Mouse (Mus musculus): ENCODE measurements around the gene Elmo1. TPM values are rescaled to one million over a fixed set of nuclear protein-coding genes. Genes with fewer than 3 reads are reported as not detected.
A peak's percentile ranks its signal among the peaks of the same experiment; 100 is the strongest.

Elmo1 gene
- polyA plus RNA-seq, 1 experiment from 2014 or later = 24.3 TPM

- Histone ChIP-seq H3K9ac (no peak overlapping the region), H3K4me1 (no peaks in the 10 kb centered on the region), H3K9me3 (replicated peaks) (no peaks in the 10 kb centered on the region), H3K4me2 (no peak overlapping the region), H3K27me3 (no peaks in the 10 kb centered on the region), H3K4me3 (no peak overlapping the region), H3K36me3 (ENCODE audit: poor library complexity, severe bottlenecking) (no peaks in the 10 kb centered on the region), H3K27ac (no peak overlapping the region)
- WGBS = 95% methylated on average over 4 of the region's 4 CpGs
- no peak for ATAC-seq
Measured at GRCm38 (mm10) chr13:20398311-20398710, 307.9 kb downstream of the Elmo1 start.

- 25% methylated on average over 3 of the region's 3 CpGs for WGBS
- H3K9me3 ChIP-seq (replicated peaks) = no peaks in the 10 kb centered on the region
- H3K27ac ChIP-seq = no peak overlapping the region
Measured at GRCm38 (mm10) chr13:20404530-20404929, 314.1 kb downstream of the Elmo1 start.

GRCm38 (mm10) chr13:20406470-20407213, 316.2 kb downstream of the Elmo1 start:
- H3K36me3 ChIP-seq (ENCODE audit: poor library complexity, severe bottlenecking) = no peaks in the 10 kb centered on the region
- H3K27me3 ChIP-seq = no peaks in the 10 kb centered on the region
- H3K4me3 ChIP-seq = no peak overlapping the region
- peaks cover 24% of the 10 kb centered on the region for H3K4me1 ChIP-seq
- ATAC-seq = no peak
- H3K9ac ChIP-seq = no peak overlapping the region
- H3K27ac ChIP-seq = no peak overlapping the region
- H3K9me3 ChIP-seq (replicated peaks) = no peaks in the 10 kb centered on the region
- WGBS = 68% methylated on average over 11 of the region's 11 CpGs
- H3K4me2 ChIP-seq = no peak overlapping the region

More at GRCm38 (mm10) chr13:20404530-20404929, 314.1 kb downstream of the Elmo1 start:
- no peaks in the 10 kb centered on the region for H3K36me3 ChIP-seq (ENCODE audit: poor library complexity, severe bottlenecking)
- no peak overlapping the region for H3K4me3 ChIP-seq
- no peaks in the 10 kb centered on the region for H3K27me3 ChIP-seq
- ATAC-seq = peak; percentile 64
- H3K4me1 ChIP-seq = peaks cover 24% of the 10 kb centered on the region
- H3K4me2 ChIP-seq = no peak overlapping the region
- H3K9ac ChIP-seq = no peak overlapping the region

- no peak for ATAC-seq
- Histone ChIP-seq H3K9ac (no peak overlapping the region), H3K4me3 (no peak overlapping the region), H3K9me3 (replicated peaks) (no peaks in the 10 kb centered on the region), H3K4me1 (peaks cover 11% of the 10 kb centered on the region), H3K27me3 (no peaks in the 10 kb centered on the region), H3K4me2 (no peak overlapping the region), H3K36me3 (ENCODE audit: poor library complexity, severe bottlenecking) (no peaks in the 10 kb centered on the region), H3K27ac (no peak overlapping the region)
- 78% methylated on average over 9 of the region's 9 CpGs for WGBS
Measured at GRCm38 (mm10) chr13:20410306-20411101, 320.1 kb downstream of the Elmo1 start.

GRCm38 (mm10) chr13:20416691-20417660, 326.6 kb downstream of the Elmo1 start:
- Histone ChIP-seq H3K9ac (no peak overlapping the region), H3K36me3 (ENCODE audit: poor library complexity, severe bottlenecking) (no peaks in the 10 kb centered on the region), H3K9me3 (replicated peaks) (no peaks in the 10 kb centered on the region), H3K4me1 (0 out of 2 replicates have a peak, but pooled peaks cover 4% of the 10 kb centered on the region), H3K27me3 (no peaks in the 10 kb centered on the region), H3K4me3 (no peak overlapping the region), H3K4me2 (no peak overlapping the region), H3K27ac (no peak overlapping the region)
- 82% methylated on average over 5 of the region's 5 CpGs for WGBS
- ATAC-seq = peak; percentile 66; the same call in 1 of the 2 replicates

- Histone ChIP-seq H3K9me3 (replicated peaks) (no peaks in the 10 kb centered on the region), H3K36me3 (ENCODE audit: poor library complexity, severe bottlenecking) (no peaks in the 10 kb centered on the region), H3K9ac (no peak overlapping the region), H3K27ac (no peak overlapping the region), H3K27me3 (no peaks in the 10 kb centered on the region), H3K4me1 (peaks cover 7% of the 10 kb centered on the region; the same call in 1 of the 2 replicates), H3K4me2 (no peak overlapping the region), H3K4me3 (no peak overlapping the region)
- no peak for ATAC-seq
- WGBS = 79% methylated on average over 6 of the region's 6 CpGs
Measured at GRCm38 (mm10) chr13:20430998-20431397, 340.6 kb downstream of the Elmo1 start.

GRCm38 (mm10) chr13:20433221-20433858, 342.9 kb downstream of the Elmo1 start:
- Histone ChIP-seq H3K27ac (no peak overlapping the region), H3K4me3 (no peak overlapping the region), H3K4me1 (peaks cover 7% of the 10 kb centered on the region; the same call in 1 of the 2 replicates), H3K36me3 (ENCODE audit: poor library complexity, severe bottlenecking) (no peaks in the 10 kb centered on the region), H3K4me2 (no peak overlapping the region), H3K9ac (no peak overlapping the region), H3K9me3 (replicated peaks) (no peaks in the 10 kb centered on the region), H3K27me3 (no peaks in the 10 kb centered on the region)
- no peak for ATAC-seq
- WGBS = 60% methylated on average over 4 of the region's 4 CpGs

- ATAC-seq = peak; percentile 61; the same call in 1 of the 2 replicates
- WGBS = 40% methylated on average over 4 of the region's 4 CpGs
Measured at GRCm38 (mm10) chr13:20434071-20434470, 343.7 kb downstream of the Elmo1 start.

GRCm38 (mm10) chr13:20439488-20439887, 349.1 kb downstream of the Elmo1 start:
- no peak for ATAC-seq
- H3K4me1 ChIP-seq = 0 out of 2 replicates have a peak, but pooled peaks cover under 1% of the 10 kb centered on the region
- no peak overlapping the region for H3K4me3 ChIP-seq
- H3K36me3 ChIP-seq (ENCODE audit: poor library complexity, severe bottlenecking) = no peaks in the 10 kb centered on the region
- H3K27ac ChIP-seq = no peak overlapping the region
- no peak overlapping the region for H3K9ac ChIP-seq
- no peaks in the 10 kb centered on the region for H3K9me3 ChIP-seq (replicated peaks)
- H3K27me3 ChIP-seq = no peaks in the 10 kb centered on the region
- no peak overlapping the region for H3K4me2 ChIP-seq
- 77% methylated on average over 1 of the region's 1 CpGs for WGBS

More at GRCm38 (mm10) chr13:20434071-20434470, 343.7 kb downstream of the Elmo1 start:
- Histone ChIP-seq H3K27me3 (no peaks in the 10 kb centered on the region), H3K27ac (no peak overlapping the region), H3K9ac (no peak overlapping the region), H3K9me3 (replicated peaks) (no peaks in the 10 kb centered on the region), H3K4me2 (no peak overlapping the region), H3K4me1 (peaks cover 7% of the 10 kb centered on the region; the same call in 1 of the 2 replicates), H3K36me3 (ENCODE audit: poor library complexity, severe bottlenecking) (no peaks in the 10 kb centered on the region), H3K4me3 (no peak overlapping the region)

GRCm38 (mm10) chr13:20450831-20451353, 360.5 kb downstream of the Elmo1 start:
- Histone ChIP-seq H3K9ac (no peak overlapping the region), H3K4me3 (no peak overlapping the region), H3K36me3 (ENCODE audit: poor library complexity, severe bottlenecking) (no peaks in the 10 kb centered on the region), H3K27me3 (no peaks in the 10 kb centered on the region), H3K4me2 (no peak overlapping the region), H3K9me3 (replicated peaks) (no peaks in the 10 kb centered on the region), H3K27ac (no peak overlapping the region), H3K4me1 (peaks cover 36% of the 10 kb centered on the region)
- ATAC-seq = peak; percentile 19; the same call in 1 of the 2 replicates
- WGBS = 26% methylated on average over 7 of the region's 7 CpGs

GRCm38 (mm10) chr13:20454357-20454756, 364.0 kb downstream of the Elmo1 start:
- no peaks in the 10 kb centered on the region for H3K27me3 ChIP-seq
- H3K4me3 ChIP-seq = no peak overlapping the region
- H3K4me2 ChIP-seq = no peak overlapping the region; the same call in 1 of the 2 replicates
- 16% methylated on average over 1 of the region's 1 CpGs for WGBS
- peak overlapping the region; percentile 57 for H3K27ac ChIP-seq
- no peaks in the 10 kb centered on the region for H3K36me3 ChIP-seq (ENCODE audit: poor library complexity, severe bottlenecking)
- peak; percentile 89 for ATAC-seq
- H3K4me1 ChIP-seq = peaks cover 48% of the 10 kb centered on the region
- H3K9ac ChIP-seq = no peak overlapping the region
- no peaks in the 10 kb centered on the region for H3K9me3 ChIP-seq (replicated peaks)

All from forebrain, embryonic 13.5 days (tissue).